8 mouse cellular contexts compared by ENCODE assay signal in genomic region chr4:149696189-149696971, GRCm38 (mm10). TPM values are rescaled to one million over a fixed set of nuclear protein-coding genes. Genes with fewer than 3 reads are reported as not detected.
DNase-seq lines count a peak whose midpoint lies in the region; ATAC-seq lines count a peak whose summit lies in the region.

No protein-coding gene starts in this region.

- H3K27ac ChIP-seq in hindbrain, embryonic 13.5 days, result no peak overlapping the region
- no peak overlapping the region for H3K27ac ChIP-seq in hindbrain, embryonic 12.5 days

- H3K4me1 ChIP-seq in hindbrain, embryonic 13.5 days (replicated peaks), result peaks cover 22% of the 10 kb centered on the region
- H3K4me1 ChIP-seq in hindbrain, embryonic 12.5 days, result peaks cover 8% of the 10 kb centered on the region; the same call in 1 of the 2 replicates
- H3K4me1 ChIP-seq in megakaryocyte, embryonic 14.5 days, result peaks cover 92% of the 10 kb centered on the region

- H3K9me3 ChIP-seq in hindbrain, embryonic 13.5 days, result no peaks in the 10 kb centered on the region
- H3K9me3 ChIP-seq in hindbrain, embryonic 12.5 days (replicated peaks), result no peaks in the 10 kb centered on the region
- no peaks in the 10 kb centered on the region for H3K9me3 ChIP-seq in megakaryocyte, embryonic 14.5 days

- H3K27me3 ChIP-seq in hindbrain, embryonic 13.5 days, result peaks cover 53% of the 10 kb centered on the region
- H3K27me3 ChIP-seq in hindbrain, embryonic 12.5 days, result peaks cover 34% of the 10 kb centered on the region
- no peaks in the 10 kb centered on the region for H3K27me3 ChIP-seq in megakaryocyte, embryonic 14.5 days (replicated peaks)

- WGBS in hindbrain, embryonic 13.5 days, result 32% methylated on average over 16 of the region's 16 CpGs
- 36% methylated on average over 16 of the region's 16 CpGs for WGBS in hindbrain, embryonic 12.5 days

- 0 out of 2 replicates have a peak overlapping the region, but pooled peaks have one; percentile 2 for H3K4me3 ChIP-seq in hindbrain, embryonic 13.5 days
- no peak overlapping the region for H3K4me3 ChIP-seq in hindbrain, embryonic 12.5 days
- peak overlapping the region; percentile 97 for H3K4me3 ChIP-seq in megakaryocyte, embryonic 14.5 days (replicated peaks)

- no peak overlapping the region for H3K4me2 ChIP-seq in hindbrain, embryonic 13.5 days
- H3K4me2 ChIP-seq in hindbrain, embryonic 12.5 days (replicated peaks), result no peak overlapping the region

- DNase-seq in kidney, postnatal 10 days, result peak; percentile 72
- no peak for DNase-seq in cerebellum, postnatal 10 days
- DNase-seq in urinary bladder, postnatal 36 days (ENCODE audit: low spot score in 2 of 2), result no peak
- no peak for DNase-seq in urinary bladder, adult 2 months (ENCODE audit: low spot score)

- H3K36me3 ChIP-seq in hindbrain, embryonic 13.5 days, result no peaks in the 10 kb centered on the region
- no peaks in the 10 kb centered on the region for H3K36me3 ChIP-seq in hindbrain, embryonic 12.5 days
- H3K36me3 ChIP-seq in megakaryocyte, embryonic 14.5 days (replicated peaks; ENCODE audit: low read length), result peaks cover 24% of the 10 kb centered on the region

- peak overlapping the region; percentile 40 for H3K9ac ChIP-seq in hindbrain, embryonic 13.5 days
- no peak overlapping the region for H3K9ac ChIP-seq in hindbrain, embryonic 12.5 days

- no peak for ATAC-seq in hindbrain, embryonic 13.5 days (ENCODE audit: low FRiP score)
- no peak for ATAC-seq in hindbrain, embryonic 12.5 days (ENCODE audit: low FRiP score)
- peak; percentile 24 for ATAC-seq in common myeloid progenitor, adult 5-6 weeks (replicated peaks; ENCODE audit: low read depth, poor library complexity, severe bottlenecking)

RNA-seq across cellular contexts. Expression of gene Pik3cd, which starts 6.0 kb away (rescaled TPM):
- polyA plus RNA-seq in hindbrain, embryonic 13.5 days (2015; fragmentation: Nextera tagmentation; extraction: Ambion mirVana), result 17.1 and 18.1 TPM in 2 replicates
- 16.9 and 19.6 TPM in 2 replicates for polyA plus RNA-seq in hindbrain, embryonic 12.5 days (2016; fragmentation: Nextera tagmentation; extraction: Ambion mirVana)
- 37.2 and 44.6 TPM in 2 replicates for total RNA-seq in common myeloid progenitor, adult 5-6 weeks (2017)
- 40.4 and 46.2 TPM in 2 replicates for polyA plus RNA-seq in megakaryocyte, embryonic 14.5 days (2012; ENCODE audit: insufficient read depth, low replicate concordance)
- 5.2 and 8.1 TPM in 2 replicates for polyA plus RNA-seq in urinary bladder, adult 2 months (2012; rRNA removed)

RNA-seq across cellular contexts. Expression of gene Tmem201, which starts 41.5 kb away (rescaled TPM):
- 36.3 and 41.2 TPM in 2 replicates for polyA plus RNA-seq in hindbrain, embryonic 13.5 days (2015; fragmentation: Nextera tagmentation; extraction: Ambion mirVana)
- 39.6 and 39.7 TPM in 2 replicates for polyA plus RNA-seq in hindbrain, embryonic 12.5 days (2016; fragmentation: Nextera tagmentation; extraction: Ambion mirVana)
- 9.0 and 15.5 TPM in 2 replicates for total RNA-seq in common myeloid progenitor, adult 5-6 weeks (2017)
- polyA plus RNA-seq in megakaryocyte, embryonic 14.5 days (2012; ENCODE audit: insufficient read depth, low replicate concordance), result 21.7 and 25.3 TPM in 2 replicates
- polyA plus RNA-seq in urinary bladder, adult 2 months (2012; rRNA removed), result 21.6 and 24.0 TPM in 2 replicates
